Mouse (Mus musculus) kidney, adult 2 months (tissue): ENCODE data around the gene Cdc27.

ENCODE experiments used
- CTCF ChIP-seq: fragments of 200-500 bp; conservative IDR thresholded peaks from 2 replicates; pipeline ENCODE4 v1.5.1; 2011; ENCODE audit warnings: low read depth, mild to moderate bottlenecking, control low read depth, low read length, moderate library complexity, mixed read lengths; ENCODE audit not compliant: insufficient read depth, insufficient read length
- POLR2A ChIP-seq: fragments of 200-500 bp; IDR thresholded peaks from one replicate; pipeline ENCODE4 v1.6.1; 2011; ENCODE audit warnings: low read depth, low read length, control low read depth

DNA sequence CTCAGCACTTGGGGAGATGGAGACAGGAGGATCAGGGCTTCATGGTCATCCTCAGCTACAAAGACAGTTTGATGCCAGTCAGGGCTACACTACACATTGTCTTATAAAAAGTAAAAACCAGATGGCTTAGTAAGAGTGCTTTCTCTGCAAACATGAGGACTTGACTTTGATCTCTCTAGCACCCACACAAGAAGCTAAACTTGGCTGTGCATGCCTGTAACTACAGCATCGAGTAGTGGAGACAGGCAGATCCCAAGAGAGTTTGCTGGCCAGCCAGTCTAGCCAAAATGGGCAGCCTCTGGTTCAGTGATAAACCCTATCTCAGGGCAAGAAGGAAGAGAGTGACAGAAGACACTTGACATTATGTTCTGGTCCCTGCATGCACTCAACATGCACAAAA is 13.1 kb upstream of the Cdc27 start:
- no peak for TF ChIP-seq CTCF
- no peak for TF ChIP-seq POLR2A
